Mouse (Mus musculus) limb, embryonic 12.5 days (tissue): Measurements from ENCODE around the gene Gsta4. TPM values are rescaled to one million over a fixed set of nuclear protein-coding genes. Genes with fewer than 3 reads are reported as not detected.
"Not testable (repeated sequence)": the region's sequence is repeated elsewhere in the genome, so short reads cannot be mapped to it uniquely, and the experiment has no call there.

Source experiments
- ATAC-seq: fragments of 200-750 bp; cut with Nextera tagmentation; 2 replicates; pipeline ENCODE4 v1.8.0; 2017; ENCODE audit warnings: low read depth, moderate TSS enrichment; ENCODE audit not compliant: insufficient number of reproducible peaks, insufficient read depth, low FRiP score, low TSS enrichment
- H3K27ac ChIP-seq: fragments of 300-500 bp; sonication (generic); 2 replicates; pipeline ENCODE4 v1.5.1; 2016; ENCODE audit warnings: mild to moderate bottlenecking, moderate library complexity
- H3K27me3 ChIP-seq: fragments of 300-500 bp; sonication (generic); 2 replicates; pipeline ENCODE4 v1.6.1; 2016; ENCODE audit warnings: mild to moderate bottlenecking, moderate library complexity
- H3K36me3 ChIP-seq: fragments of 300-500 bp; sonication (generic); 2 replicates; pipeline ENCODE4 v1.6.1; 2016; ENCODE audit warnings: mild to moderate bottlenecking, moderate library complexity
- H3K4me1 ChIP-seq: fragments of 300-500 bp; sonication (generic); replicated peaks from 2 replicates; pipeline ENCODE4 v1.6.1; 2016
- H3K4me2 ChIP-seq: fragments of 300-500 bp; sonication (generic); 2 replicates; pipeline ENCODE4 v1.6.1; 2016; ENCODE audit warnings: mild to moderate bottlenecking, moderate library complexity
- H3K4me3 ChIP-seq: fragments of 300-500 bp; sonication (generic); replicated peaks from 2 replicates; pipeline ENCODE4 v1.5.1; 2016; ENCODE audit warnings: mild to moderate bottlenecking
- H3K9ac ChIP-seq: fragments of 300-500 bp; sonication (generic); replicated peaks from 2 replicates; pipeline ENCODE4 v1.6.1; 2016; ENCODE audit warnings: mild to moderate bottlenecking, moderate library complexity
- H3K9me3 ChIP-seq: fragments of 300-500 bp; sonication (generic); 2 replicates; pipeline ENCODE4 v1.6.1; 2016; ENCODE audit warnings: mild to moderate bottlenecking, moderate library complexity
- WGBS: fragments of 180-500 bp; shearing (Covaris S2); methylation state at CpG from one replicate; pipeline ENCODE4 v1.1.7; 2016; 5-methylcytosine and 5-hydroxymethylcytosine counted together
- polyA plus RNA-seq: library from polyadenylated mRNA; unstranded; fragments of >200 nt; fragmentation: Nextera tagmentation; extraction: Ambion mirVana; gene quantifications from 2 replicates; pipeline ENCODE4 v1.2.1, GENCODE M21; 2016

Gsta4 gene
- polyA plus RNA-seq, 1 experiment from 2014 or later: 140 TPM

- no CpG with 5 or more reads among the region's 10 CpGs for WGBS
- H3K27ac ChIP-seq, H3K4me1 ChIP-seq, H3K4me3 ChIP-seq, ATAC-seq, H3K9me3 ChIP-seq, H3K36me3 ChIP-seq, H3K4me2 ChIP-seq, H3K27me3 ChIP-seq, H3K9ac ChIP-seq: not testable (repeated sequence)
These were observed 50.6 kb downstream of the Gsta4 start for GRCm38 (mm10) chr9:78233121-78233695.

DNA sequence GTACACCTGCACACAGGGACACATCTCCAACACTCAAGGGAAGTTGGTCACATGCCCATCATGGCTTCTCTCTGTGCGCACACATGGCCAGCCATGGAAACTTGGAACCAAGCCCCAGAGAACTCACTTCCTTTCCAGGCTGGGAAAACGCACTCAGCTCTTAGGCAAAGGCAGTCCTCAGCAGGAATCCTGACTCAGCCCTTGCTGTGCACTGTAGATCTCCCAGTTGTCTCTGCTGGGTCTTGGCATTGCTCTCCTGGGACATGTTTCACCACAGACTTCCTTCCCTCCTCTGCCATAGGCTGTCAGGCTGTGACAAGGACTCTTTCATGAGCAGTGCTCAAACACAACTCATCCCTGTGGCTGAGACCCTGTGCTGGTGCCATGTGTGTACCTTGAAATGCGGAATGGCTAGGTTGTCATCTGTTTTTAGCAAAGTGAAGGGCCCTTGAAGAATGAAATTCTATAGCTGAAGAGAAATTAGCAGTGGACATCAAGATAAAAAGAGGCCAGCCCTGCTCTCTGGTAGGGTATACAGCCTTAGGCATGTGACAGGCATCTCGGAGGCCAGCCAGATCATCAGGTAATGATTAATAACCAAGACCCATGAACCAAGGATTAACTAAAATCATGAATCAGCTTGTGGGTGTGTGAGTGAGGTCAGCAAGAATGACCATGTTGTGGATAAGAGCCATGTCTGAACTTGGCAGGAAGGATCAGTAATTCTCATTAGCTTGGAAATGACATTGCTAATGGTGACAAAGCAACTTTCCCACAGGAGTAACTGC is 73.3 kb downstream of the Gsta4 start:
- not testable (repeated sequence) for H3K4me3 ChIP-seq, H3K9me3 ChIP-seq, H3K36me3 ChIP-seq, ATAC-seq, H3K4me2 ChIP-seq, H3K27me3 ChIP-seq, H3K4me1 ChIP-seq, H3K9ac ChIP-seq, H3K27ac ChIP-seq
- WGBS: 72% methylated on average over 4 of the region's 4 CpGs

GRCm38 (mm10) chr9:78256914-78257313 is 74.3 kb downstream of the Gsta4 start, which contains the start of gene Gm3776:
TSS of gene Gm3776 (plus strand) at chr9:78257129.
- not testable (repeated sequence) for H3K27ac ChIP-seq, H3K4me2 ChIP-seq, H3K9me3 ChIP-seq, H3K27me3 ChIP-seq, H3K36me3 ChIP-seq, H3K4me1 ChIP-seq, H3K9ac ChIP-seq, ATAC-seq, H3K4me3 ChIP-seq
- WGBS: 74% methylated on average over 2 of the region's 3 CpGs

Other genes starting within 250 kb of the Gsta4 start
- not detected in 2 replicates for gene Gcm1, start 130.8 kb upstream of the Gsta4 start, polyA plus RNA-seq
- 40.6 and 41.4 TPM in 2 replicates for gene Fbxo9, start 73.7 kb upstream of the Gsta4 start, polyA plus RNA-seq
- 35.1 and 37.8 TPM in 2 replicates for gene Ick, start 73.6 kb upstream of the Gsta4 start, polyA plus RNA-seq
- gene Gsta1, start 47.9 kb downstream of the Gsta4 start, polyA plus RNA-seq: not detected in 2 replicates
- gene Gm3776, start 74.4 kb downstream of the Gsta4 start, polyA plus RNA-seq: not detected in 2 replicates
- not detected in 2 replicates for gene Gm10639, start 107.1 kb downstream of the Gsta4 start, polyA plus RNA-seq
- not detected in 2 replicates for gene Omt2a, start 132.0 kb downstream of the Gsta4 start, polyA plus RNA-seq
- not detected in 2 replicates for gene Omt2b, start 144.8 kb downstream of the Gsta4 start, polyA plus RNA-seq
- gene Gsta2, start 173.0 kb downstream of the Gsta4 start, polyA plus RNA-seq: not detected in 2 replicates
- gene Dppa5a, start 185.4 kb downstream of the Gsta4 start, polyA plus RNA-seq: 0.37 and 1.3 TPM in 2 replicates
- 2.5 and 3.0 TPM in 2 replicates for gene Ooep, start 196.0 kb downstream of the Gsta4 start, polyA plus RNA-seq
- 0.30 and 0.54 TPM in 2 replicates for gene Ddx43, start 213.0 kb downstream of the Gsta4 start, polyA plus RNA-seq